Mouse (Mus musculus) T-helper 17 cell (primary cell): Measurements from ENCODE around the gene Tns3.

Experiments used
- in situ Hi-C, 2 experiments: fragments of 300-600 bp; cut with MboI, MseI; formaldehyde crosslinking; loops; 1 replicate in 1 of 2; 2 replicates in 1 of 2; pipeline ENCODE4 v1.15.1; 2025; ENCODE audit warnings: high pct_unique_total_duplicates in 2 of 2

The Tns3 gene

GRCm38 (mm10) chr11:8583137-8583536 lies 81.2 kb downstream of the Tns3 start:
- in situ Hi-C loops: no loop called here

- in situ Hi-C loops: no loop called here
Observed at GRCm38 (mm10) chr11:8582101-8582920, 82.0 kb downstream of the Tns3 start.

GRCm38 (mm10) chr11:8579789-8580188 lies 84.5 kb downstream of the Tns3 start:
- in situ Hi-C loops: no loop called here

- in situ Hi-C loops: no loop called here
Observed at GRCm38 (mm10) chr11:8575217-8576180, 88.8 kb downstream of the Tns3 start.

- in situ Hi-C loops: no loop called here
Observed at GRCm38 (mm10) chr11:8574562-8574961, 89.8 kb downstream of the Tns3 start.

GRCm38 (mm10) chr11:8572762-8573161 lies 91.6 kb downstream of the Tns3 start:
- in situ Hi-C loops: no loop called here

GRCm38 (mm10) chr11:8569232-8570028 lies 94.9 kb downstream of the Tns3 start:
- in situ Hi-C loops: no loop called here

GRCm38 (mm10) chr11:8568829-8569228 lies 95.5 kb downstream of the Tns3 start:
- in situ Hi-C loops: no loop called here

GRCm38 (mm10) chr11:8566250-8566853 lies 98.0 kb downstream of the Tns3 start:
- in situ Hi-C loops: no loop called here

GRCm38 (mm10) chr11:8558761-8559282 lies 105.5 kb downstream of the Tns3 start:
- in situ Hi-C loops: no loop called here

GRCm38 (mm10) chr11:8558258-8558657 lies 106.1 kb downstream of the Tns3 start:
- in situ Hi-C loops: no loop called here

GRCm38 (mm10) chr11:8557006-8557405 lies 107.3 kb downstream of the Tns3 start:
- in situ Hi-C loops: no loop called here

- in situ Hi-C loops: no loop called here
Observed at GRCm38 (mm10) chr11:8551710-8552109, 112.6 kb downstream of the Tns3 start.

- in situ Hi-C loops: loop anchor here in 1 of 2 experiments (25.0 kb wide), 1 partner anchor 415 kb away; the partner anchor contains the start of gene Pkd1l1
Observed at GRCm38 (mm10) chr11:8547661-8548060, 116.7 kb downstream of the Tns3 start.

GRCm38 (mm10) chr11:8545798-8546197 lies 118.5 kb downstream of the Tns3 start:
- in situ Hi-C loops: loop anchor here in 1 of 2 experiments (25.0 kb wide), 1 partner anchor 417 kb away; the partner anchor contains the start of gene Pkd1l1

GRCm38 (mm10) chr11:8544355-8544754 lies 120.0 kb downstream of the Tns3 start:
- in situ Hi-C loops: loop anchor here in 1 of 2 experiments (25.0 kb wide), 1 partner anchor 418 kb away; the partner anchor contains the start of gene Pkd1l1

GRCm38 (mm10) chr11:8541222-8541815 lies 123.0 kb downstream of the Tns3 start:
- in situ Hi-C loops: loop anchor here in 1 of 2 experiments (25.0 kb wide), 1 partner anchor 421 kb away; the partner anchor contains the start of gene Pkd1l1

GRCm38 (mm10) chr11:8539593-8540265 lies 124.6 kb downstream of the Tns3 start:
- in situ Hi-C loops: loop anchor here (10.0 to 25.0 kb wide), 2 partner anchors 415 to 423 kb away; partner anchors contain the start of gene Pkd1l1 (in 1 of the 2)

- in situ Hi-C loops: loop anchor here (10.0 to 25.0 kb wide), 2 partner anchors 418 to 425 kb away; partner anchors contain the start of gene Pkd1l1 (in 1 of the 2)
Observed at GRCm38 (mm10) chr11:8537013-8537614, 127.2 kb downstream of the Tns3 start.
